Mouse (Mus musculus) forebrain, embryonic 16.5 days (tissue): ENCODE measurements around the gene Ccdc153. TPM values are rescaled to one million over a fixed set of nuclear protein-coding genes. Genes with fewer than 3 reads are reported as not detected.

Experiments used
- ATAC-seq: fragments of 200-750 bp; cut with Nextera tagmentation; 2 replicates; pipeline ENCODE4 v1.8.0; 2017; ENCODE audit warnings: mild to moderate bottlenecking, moderate library complexity
- H3K27ac ChIP-seq: fragments of 300-500 bp; sonication (generic); 2 replicates; pipeline ENCODE4 v1.5.1; 2014; ENCODE audit warnings: low read length, control low read depth
- H3K27me3 ChIP-seq: fragments of 300-500 bp; sonication (generic); replicated peaks from 2 replicates; pipeline ENCODE4 v1.6.1; 2014; ENCODE audit warnings: low read length; ENCODE audit not compliant: control insufficient read depth, insufficient read depth
- H3K36me3 ChIP-seq: fragments of 300-500 bp; sonication (generic); 2 replicates; pipeline ENCODE4 v1.6.1; 2014; ENCODE audit not compliant: control insufficient read depth, insufficient read depth
- H3K4me1 ChIP-seq: fragments of 300-500 bp; sonication (generic); replicated peaks from 2 replicates; pipeline ENCODE4 v1.6.1; 2014; ENCODE audit warnings: low read length; ENCODE audit not compliant: control insufficient read depth, insufficient read depth
- H3K4me2 ChIP-seq: fragments of 300-500 bp; sonication (generic); 2 replicates; pipeline ENCODE4 v1.6.1; 2014; ENCODE audit warnings: mild to moderate bottlenecking, low read length, control low read depth
- H3K4me3 ChIP-seq: fragments of 300-500 bp; sonication (generic); replicated peaks from 2 replicates; pipeline ENCODE4 v1.5.1; 2014; ENCODE audit warnings: mild to moderate bottlenecking, low read length, control low read depth
- H3K9ac ChIP-seq: fragments of 300-500 bp; sonication (generic); replicated peaks from 2 replicates; pipeline ENCODE4 v1.6.1; 2014; ENCODE audit warnings: low read depth, low read length, control low read depth
- H3K9me3 ChIP-seq: fragments of 300-500 bp; sonication (generic); 2 replicates; pipeline ENCODE4 v1.6.1; 2016; ENCODE audit warnings: low read length; ENCODE audit not compliant: control insufficient read depth
- WGBS: fragments of 180-500 bp; shearing (Covaris S2); extraction: QIAGEN DNeasy Blood & Tissue Kit; methylation state at CpG from one replicate; pipeline ENCODE4 v1.1.7; 2014; 5-methylcytosine and 5-hydroxymethylcytosine counted together
- polyA plus RNA-seq: library from polyadenylated mRNA; unstranded; fragments of >200 nt; fragmentation: Nextera tagmentation; extraction: Ambion mirVana; gene quantifications from 2 replicates; pipeline ENCODE4 v1.2.1, GENCODE M21; 2015

The Ccdc153 gene
- polyA plus RNA-seq, 1 experiment from 2014 or later, result not detected

GRCm38 (mm10) chr9:44288076-44288958, 47.8 kb downstream of the Ccdc153 start, which contains the start of gene Abcg4:
TSS of gene Abcg4 (minus strand) at chr9:44288615.
- H3K27me3 ChIP-seq, result no peaks in the 10 kb centered on the region
- peaks cover 20% of the 10 kb centered on the region for H3K36me3 ChIP-seq
- peak within 1 kb of the TSS; percentile 51 for H3K27ac ChIP-seq
- 3% methylated on average over 38 of the region's 38 CpGs for WGBS
- H3K4me1 ChIP-seq, result peaks cover 26% of the 10 kb centered on the region
- H3K9me3 ChIP-seq, result no peaks in the 10 kb centered on the region
- peak; percentile 71 for ATAC-seq
- H3K9ac ChIP-seq, result peak within 1 kb of the TSS; percentile 90
- H3K4me3 ChIP-seq, result peak within 1 kb of the TSS; percentile 70
- peak within 1 kb of the TSS; percentile 95 for H3K4me2 ChIP-seq

- H3K4me2 ChIP-seq, result peak overlapping the region; percentile 95
- H3K36me3 ChIP-seq, result peaks cover 21% of the 10 kb centered on the region
- 9% methylated on average over 11 of the region's 11 CpGs for WGBS
- peaks cover 26% of the 10 kb centered on the region for H3K4me1 ChIP-seq
- peak overlapping the region; percentile 70 for H3K4me3 ChIP-seq
- no peaks in the 10 kb centered on the region for H3K27me3 ChIP-seq
- H3K9me3 ChIP-seq, result no peaks in the 10 kb centered on the region
- peak overlapping the region; percentile 41; the same call in 1 of the 2 replicates for H3K27ac ChIP-seq
- ATAC-seq, result no peak
- peak overlapping the region; percentile 90; the same call in 1 of the 2 replicates for H3K9ac ChIP-seq
Measured at GRCm38 (mm10) chr9:44288959-44289291, 48.4 kb downstream of the Ccdc153 start.

GRCm38 (mm10) chr9:44292490-44292889, 52.0 kb downstream of the Ccdc153 start:
- 68% methylated on average over 3 of the region's 3 CpGs for WGBS
- peaks cover 12% of the 10 kb centered on the region for H3K4me1 ChIP-seq

More at GRCm38 (mm10) chr9:44292490-44292889, 52.0 kb downstream of the Ccdc153 start:
- ATAC-seq, result no peak
- H3K4me3 ChIP-seq, result no peak overlapping the region
- H3K27ac ChIP-seq, result no peak overlapping the region
- H3K4me2 ChIP-seq, result no peak overlapping the region
- no peaks in the 10 kb centered on the region for H3K27me3 ChIP-seq
- peaks cover 40% of the 10 kb centered on the region for H3K36me3 ChIP-seq
- no peak overlapping the region for H3K9ac ChIP-seq
- no peaks in the 10 kb centered on the region for H3K9me3 ChIP-seq

Other genes starting within 250 kb of the Ccdc153 start
- gene Thy1, start 197.3 kb upstream of the Ccdc153 start, polyA plus RNA-seq, result 4.7 and 5.4 TPM in 2 replicates
- gene Usp2, start 173.7 kb upstream of the Ccdc153 start, polyA plus RNA-seq, result 13.6 and 13.7 TPM in 2 replicates
- gene Mfrp, start 138.9 kb upstream of the Ccdc153 start, polyA plus RNA-seq, result 0.12 TPM in 1 of 2 replicates, not detected in the other
- gene C1qtnf5, start 133.4 kb upstream of the Ccdc153 start, polyA plus RNA-seq, result 2.3 and 2.7 TPM in 2 replicates
- 0.15 and 0.16 TPM in 2 replicates for gene Gm49380, start 127.2 kb upstream of the Ccdc153 start, polyA plus RNA-seq
- 33.4 and 43.2 TPM in 2 replicates for gene Rnf26, start 127.2 kb upstream of the Ccdc153 start, polyA plus RNA-seq
- 12.9 and 15.0 TPM in 2 replicates for gene Mcam, start 106.2 kb upstream of the Ccdc153 start, polyA plus RNA-seq
- 26.3 and 27.1 TPM in 2 replicates for gene Cbl, start 6.6 kb upstream of the Ccdc153 start, polyA plus RNA-seq
- gene Pdzd3, start 10.8 kb downstream of the Ccdc153 start, polyA plus RNA-seq, result 0.53 and 0.73 TPM in 2 replicates
- gene Nlrx1, start 27.9 kb downstream of the Ccdc153 start, polyA plus RNA-seq, result 4.3 and 5.2 TPM in 2 replicates
- 16.9 and 21.8 TPM in 2 replicates for gene Abcg4, start 47.9 kb downstream of the Ccdc153 start, polyA plus RNA-seq
- 34.1 and 35.6 TPM in 2 replicates for gene Hinfp, start 65.0 kb downstream of the Ccdc153 start, polyA plus RNA-seq
- gene C2cd2l, start 79.6 kb downstream of the Ccdc153 start, polyA plus RNA-seq, result 29.0 and 31.4 TPM in 2 replicates
- 35.2 and 35.7 TPM in 2 replicates for gene Dpagt1, start 85.3 kb downstream of the Ccdc153 start, polyA plus RNA-seq
- 182 and 199 TPM in 2 replicates for gene H2afx, start 94.0 kb downstream of the Ccdc153 start, polyA plus RNA-seq
- gene Hmbs, start 103.6 kb downstream of the Ccdc153 start, polyA plus RNA-seq, result 64.3 and 64.7 TPM in 2 replicates
- gene Vps11, start 121.0 kb downstream of the Ccdc153 start, polyA plus RNA-seq, result 46.5 and 47.0 TPM in 2 replicates
- gene Hyou1, start 138.8 kb downstream of the Ccdc153 start, polyA plus RNA-seq, result 26.3 and 27.2 TPM in 2 replicates
- 38.4 and 41.6 TPM in 2 replicates for gene Slc37a4, start 156.2 kb downstream of the Ccdc153 start, polyA plus RNA-seq
- 901 and 949 TPM in 2 replicates for gene Rps25, start 166.5 kb downstream of the Ccdc153 start, polyA plus RNA-seq
- 322 and 334 TPM in 2 replicates for gene Trappc4, start 166.9 kb downstream of the Ccdc153 start, polyA plus RNA-seq
- 36.8 and 41.1 TPM in 2 replicates for gene Ccdc84, start 177.9 kb downstream of the Ccdc153 start, polyA plus RNA-seq
- not detected in 2 replicates for gene Foxr1, start 200.5 kb downstream of the Ccdc153 start, polyA plus RNA-seq
- not detected in 2 replicates for gene Upk2, start 214.3 kb downstream of the Ccdc153 start, polyA plus RNA-seq
- gene Bcl9l, start 242.1 kb downstream of the Ccdc153 start, polyA plus RNA-seq, result 13.8 and 15.0 TPM in 2 replicates